Mouse (Mus musculus) bone marrow macrophage, adult 2 months (primary cell): ENCODE results near the gene Depdc1b.

Experiments
- CTCF ChIP-seq: IDR thresholded peaks from 2 replicates; pipeline ENCODE4 v1.5.1; 2012; ENCODE audit warnings: low read depth, mild to moderate bottlenecking, low read length, moderate library complexity
- POLR2A ChIP-seq: IDR thresholded peaks from 2 replicates; pipeline ENCODE4 v1.6.1; 2012; ENCODE audit warnings: mild to moderate bottlenecking, low read depth, low read length, borderline replicate concordance

DNA sequence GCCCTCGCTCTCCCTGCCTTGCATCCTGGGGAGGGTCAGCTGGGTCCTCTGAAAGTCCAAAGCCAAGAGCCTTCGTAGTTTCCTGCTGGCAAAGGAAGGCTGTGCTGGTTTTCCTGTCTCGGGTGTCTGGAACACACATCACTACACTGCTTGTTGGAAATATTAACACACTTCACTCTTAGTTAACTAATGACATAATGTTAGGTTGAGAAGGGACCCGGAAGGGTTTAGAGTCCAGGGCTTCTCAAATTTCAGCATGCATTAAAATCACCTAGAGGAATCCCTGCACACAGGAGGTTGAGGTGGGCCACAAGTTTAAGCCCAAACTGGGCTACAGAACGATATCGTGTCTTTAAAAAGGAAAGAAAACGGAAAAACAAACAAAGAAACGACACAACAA, 43.8 kb upstream of the Depdc1b start:
- TF ChIP-seq CTCF (no peak), POLR2A (no peak)
